Mouse (Mus musculus) adrenal gland, postnatal 4 days (tissue): Measurements from ENCODE around the gene M6pr. TPM values are rescaled to one million over a fixed set of nuclear protein-coding genes. Genes with fewer than 3 reads are reported as not detected.

Experiments
- DNase-seq, 2 experiments: peaks; one replicate each; pipeline ENCODE4 v3.0.0; 2021 to 2022; ENCODE audit warnings: low spot score in 2 of 2, mixed read lengths in 2 of 2
- total RNA-seq, 2 experiments: library from RNA; stranded (reverse); gene quantifications; 2 replicates each; pipeline ENCODE4 v1.2.3; 2021

The M6pr gene
- total RNA-seq, 2 experiments from 2014 or later: 138 to 140 TPM

GRCm38 (mm10) chr6:122297279-122298222, 11.0 kb upstream of the M6pr start:
- no peak for DNase-seq

GRCm38 (mm10) chr6:122298223-122298609, 10.3 kb upstream of the M6pr start:
- no peak for DNase-seq

GRCm38 (mm10) chr6:122299621-122300133, 8.8 kb upstream of the M6pr start:
- no peak for DNase-seq

GRCm38 (mm10) chr6:122302121-122302520, 6.4 kb upstream of the M6pr start:
- no peak for DNase-seq

GRCm38 (mm10) chr6:122302661-122303060, 5.9 kb upstream of the M6pr start:
- no peak for DNase-seq

- no peak for DNase-seq
Observed at GRCm38 (mm10) chr6:122303526-122303925, 5.0 kb upstream of the M6pr start.

- DNase-seq: peak; percentile 40 to 50
Observed at GRCm38 (mm10) chr6:122304355-122304754, 4.2 kb upstream of the M6pr start.

- no peak for DNase-seq
Observed at GRCm38 (mm10) chr6:122304790-122305555, 3.5 kb upstream of the M6pr start.

GRCm38 (mm10) chr6:122306707-122307106, 1.8 kb upstream of the M6pr start:
- DNase-seq: no peak

GRCm38 (mm10) chr6:122308136-122308504, 400 bp upstream of the M6pr start:
- DNase-seq: no peak

- DNase-seq: no peak
Observed at GRCm38 (mm10) chr6:122309446-122309960, 983 bp downstream of the M6pr start.

GRCm38 (mm10) chr6:122310187-122310820, 1.8 kb downstream of the M6pr start:
- no peak for DNase-seq

GRCm38 (mm10) chr6:122318726-122319125, 10.2 kb downstream of the M6pr start:
- no peak for DNase-seq

GRCm38 (mm10) chr6:122325361-122325975, 16.9 kb downstream of the M6pr start:
- DNase-seq: no peak

GRCm38 (mm10) chr6:122333081-122333612, 24.6 kb downstream of the M6pr start:
- no peak for DNase-seq

- no peak for DNase-seq
Observed at GRCm38 (mm10) chr6:122334786-122335340, 26.3 kb downstream of the M6pr start.

GRCm38 (mm10) chr6:122337546-122337945, 29.0 kb downstream of the M6pr start:
- DNase-seq: no peak

- peak; percentile 14 to 20 for DNase-seq
Observed at GRCm38 (mm10) chr6:122339047-122339647, 30.6 kb downstream of the M6pr start.

- DNase-seq: peak; percentile 70
Observed at GRCm38 (mm10) chr6:122339648-122340341, 31.3 kb downstream of the M6pr start.
